Mouse (Mus musculus) stomach, embryonic 16.5 days (tissue): ENCODE measurements around the gene Matn1. TPM values are rescaled to one million over a fixed set of nuclear protein-coding genes. Genes with fewer than 3 reads are reported as not detected.

ENCODE experiments used
- ATAC-seq: fragments of 200-750 bp; cut with Nextera tagmentation; 2 replicates; pipeline ENCODE4 v1.8.0; 2017; ENCODE audit warnings: moderate number of reproducible peaks, moderate TSS enrichment; ENCODE audit not compliant: insufficient read depth, low FRiP score
- H3K27ac ChIP-seq: fragments of 300-500 bp; sonication (generic); 2 replicates; pipeline ENCODE4 v1.5.1; 2014; ENCODE audit warnings: low read length
- H3K27me3 ChIP-seq: fragments of 300-500 bp; sonication (generic); 2 replicates; pipeline ENCODE4 v1.6.1; 2014; ENCODE audit warnings: low read length, control low read depth, mixed read lengths; ENCODE audit not compliant: control insufficient read depth, insufficient read depth
- H3K36me3 ChIP-seq: fragments of 300-500 bp; sonication (generic); 2 replicates; pipeline ENCODE4 v1.6.1; 2014; ENCODE audit warnings: low read length; ENCODE audit not compliant: control insufficient read depth, insufficient read depth
- H3K4me1 ChIP-seq: fragments of 300-500 bp; sonication (generic); 2 replicates; pipeline ENCODE4 v1.6.1; 2014; ENCODE audit warnings: low read length, control low read depth, mixed read lengths; ENCODE audit not compliant: control insufficient read depth, insufficient read depth
- H3K4me2 ChIP-seq: fragments of 300-500 bp; sonication (generic); 2 replicates; pipeline ENCODE4 v1.6.1; 2014; ENCODE audit warnings: low read depth, low read length, mixed read lengths
- H3K4me3 ChIP-seq: fragments of 300-500 bp; sonication (generic); replicated peaks from 2 replicates; pipeline ENCODE4 v1.5.1; 2014; ENCODE audit warnings: mild to moderate bottlenecking, low read length
- H3K9ac ChIP-seq: fragments of 300-500 bp; sonication (generic); 2 replicates; pipeline ENCODE4 v1.6.1; 2014; ENCODE audit warnings: low read length
- H3K9me3 ChIP-seq: fragments of 300-500 bp; sonication (generic); replicated peaks from 2 replicates; pipeline ENCODE4 v1.6.1; 2016; ENCODE audit warnings: low read length, control low read depth; ENCODE audit not compliant: control insufficient read depth
- WGBS: fragments of 180-500 bp; shearing (Covaris S2); extraction: QIAGEN DNeasy Blood & Tissue Kit; methylation state at CpG from one replicate; pipeline ENCODE4 v1.1.7; 2014; 5-methylcytosine and 5-hydroxymethylcytosine counted together
- polyA plus RNA-seq: library from polyadenylated mRNA; unstranded; fragments of >200 nt; fragmentation: Nextera tagmentation; extraction: Ambion mirVana; gene quantifications from 2 replicates; pipeline ENCODE4 v1.2.1, GENCODE M21; 2015

Gene Matn1
- polyA plus RNA-seq, 1 experiment from 2014 or later, result 0.06 TPM

GRCm38 (mm10) chr4:130914527-130914926 lies 29.7 kb upstream of the Matn1 start:
- 49% methylated on average over 7 of the region's 7 CpGs for WGBS
- Histone ChIP-seq H3K9me3 (no peaks in the 10 kb centered on the region), H3K27ac (no peak overlapping the region), H3K36me3 (no peaks in the 10 kb centered on the region), H3K9ac (no peak overlapping the region; the same call in 1 of the 2 replicates), H3K27me3 (no peaks in the 10 kb centered on the region), H3K4me2 (no peak overlapping the region), H3K4me1 (peaks cover 6% of the 10 kb centered on the region; the same call in 1 of the 2 replicates), H3K4me3 (peak overlapping the region; percentile 1; the same call in 1 of the 2 replicates)
- no peak for ATAC-seq

GRCm38 (mm10) chr4:130915006-130915667 lies 29.0 kb upstream of the Matn1 start:
- 55% methylated on average over 12 of the region's 12 CpGs for WGBS
- H3K27me3 ChIP-seq, result no peaks in the 10 kb centered on the region
- H3K9ac ChIP-seq, result no peak overlapping the region; the same call in 1 of the 2 replicates
- no peak overlapping the region for H3K27ac ChIP-seq
- peaks cover 6% of the 10 kb centered on the region; the same call in 1 of the 2 replicates for H3K4me1 ChIP-seq
- no peaks in the 10 kb centered on the region for H3K36me3 ChIP-seq
- no peak for ATAC-seq
- no peaks in the 10 kb centered on the region for H3K9me3 ChIP-seq
- H3K4me2 ChIP-seq, result peak overlapping the region; percentile 23
- H3K4me3 ChIP-seq, result peak overlapping the region; percentile 1; the same call in 1 of the 2 replicates

- H3K4me2 ChIP-seq, result peak overlapping the region; percentile 23
- 57% methylated on average over 7 of the region's 7 CpGs for WGBS
- no peaks in the 10 kb centered on the region for H3K27me3 ChIP-seq
- peaks cover 5% of the 10 kb centered on the region; the same call in 1 of the 2 replicates for H3K4me1 ChIP-seq
- no peak overlapping the region for H3K27ac ChIP-seq
- H3K4me3 ChIP-seq, result no peak overlapping the region
- H3K9ac ChIP-seq, result no peak overlapping the region
- no peaks in the 10 kb centered on the region for H3K9me3 ChIP-seq
- H3K36me3 ChIP-seq, result no peaks in the 10 kb centered on the region
- ATAC-seq, result no peak
These were observed 28.5 kb upstream of the Matn1 start for GRCm38 (mm10) chr4:130915668-130916035.

GRCm38 (mm10) chr4:130916639-130917038 lies 27.5 kb upstream of the Matn1 start:
- ATAC-seq, result no peak
- Histone ChIP-seq H3K4me1 (peaks cover 3% of the 10 kb centered on the region; the same call in 1 of the 2 replicates), H3K4me3 (no peak overlapping the region), H3K36me3 (no peaks in the 10 kb centered on the region), H3K27ac (no peak overlapping the region), H3K9ac (no peak overlapping the region), H3K4me2 (no peak overlapping the region), H3K9me3 (no peaks in the 10 kb centered on the region), H3K27me3 (no peaks in the 10 kb centered on the region)
- 80% methylated on average over 7 of the region's 7 CpGs for WGBS

GRCm38 (mm10) chr4:130917564-130917963 lies 26.6 kb upstream of the Matn1 start:
- no peak overlapping the region for H3K4me3 ChIP-seq
- H3K36me3 ChIP-seq, result no peaks in the 10 kb centered on the region
- no peak overlapping the region for H3K27ac ChIP-seq
- no peaks in the 10 kb centered on the region for H3K27me3 ChIP-seq
- H3K9ac ChIP-seq, result no peak overlapping the region
- H3K4me1 ChIP-seq, result peaks cover 3% of the 10 kb centered on the region; the same call in 1 of the 2 replicates
- whole genome bisulfite sequencing, result 65% methylated on average over 4 of the region's 4 CpGs
- H3K9me3 ChIP-seq, result no peaks in the 10 kb centered on the region
- ATAC-seq, result no peak
- no peak overlapping the region for H3K4me2 ChIP-seq

- Histone ChIP-seq H3K4me2 (no peak overlapping the region), H3K27ac (no peak overlapping the region), H3K4me1 (peaks cover 3% of the 10 kb centered on the region; the same call in 1 of the 2 replicates), H3K9ac (no peak overlapping the region), H3K9me3 (no peaks in the 10 kb centered on the region), H3K27me3 (no peaks in the 10 kb centered on the region), H3K36me3 (no peaks in the 10 kb centered on the region), H3K4me3 (no peak overlapping the region)
- WGBS, result 71% methylated on average over 10 of the region's 10 CpGs
- ATAC-seq, result no peak
These were observed 25.1 kb upstream of the Matn1 start for GRCm38 (mm10) chr4:130918805-130919749.

GRCm38 (mm10) chr4:130919750-130920356 lies 24.3 kb upstream of the Matn1 start:
- WGBS, result 60% methylated on average over 9 of the region's 9 CpGs
- H3K27ac ChIP-seq, result no peak overlapping the region
- ATAC-seq, result no peak

GRCm38 (mm10) chr4:130920951-130921693 lies 23.1 kb upstream of the Matn1 start:
- WGBS, result 50% methylated on average over 12 of the region's 12 CpGs
- Histone ChIP-seq H3K27ac (no peak overlapping the region), H3K9ac (no peak overlapping the region), H3K9me3 (no peaks in the 10 kb centered on the region), H3K27me3 (no peaks in the 10 kb centered on the region), H3K36me3 (no peaks in the 10 kb centered on the region), H3K4me2 (no peak overlapping the region), H3K4me3 (no peak overlapping the region), H3K4me1 (no peaks in the 10 kb centered on the region)
- no peak for ATAC-seq

More at GRCm38 (mm10) chr4:130919750-130920356, 24.3 kb upstream of the Matn1 start:
- H3K27me3 ChIP-seq, result no peaks in the 10 kb centered on the region
- no peak overlapping the region for H3K4me3 ChIP-seq
- no peak overlapping the region for H3K4me2 ChIP-seq
- no peak overlapping the region for H3K9ac ChIP-seq
- no peaks in the 10 kb centered on the region for H3K36me3 ChIP-seq
- no peaks in the 10 kb centered on the region for H3K9me3 ChIP-seq
- H3K4me1 ChIP-seq, result peaks cover 3% of the 10 kb centered on the region; the same call in 1 of the 2 replicates
